ENCODE assay signal across 8 mouse cellular contexts in genomic region chr11:88613771-88614526, GRCm38 (mm10).
A peak's percentile ranks its signal among the peaks of the same experiment; 100 is the strongest.
DNase-seq lines count a peak whose midpoint lies in the region; ATAC-seq and TF ChIP-seq lines count a peak whose summit lies in the region.

No protein-coding gene starts in this region.

- no peak for TF ChIP-seq CTCF in bone marrow macrophage, adult 2 months (IDR thresholded peaks at IDR 0.05; ENCODE audit: low read depth, low read length)
- no peak for TF ChIP-seq CTCF in lung, embryonic 14.5 days (IDR thresholded peaks at IDR 0.05; ENCODE audit: low read depth)
- TF ChIP-seq CTCF in small intestine, adult 2 months (IDR thresholded peaks at IDR 0.05; ENCODE audit: extremely low read depth, insufficient read length, insufficient replicate concordance, low read depth, low read length) = no peak

- H3K4me3 ChIP-seq in bone marrow macrophage, adult 2 months (ENCODE audit: insufficient read depth, low read length) = peak overlapping the region; percentile 34
- no peak overlapping the region for H3K4me3 ChIP-seq in hindbrain, embryonic 13.5 days
- no peak overlapping the region for H3K4me3 ChIP-seq in lung, embryonic 14.5 days (ENCODE audit: low read depth, low read length)
- H3K4me3 ChIP-seq in small intestine, adult 2 months (ENCODE audit: low read depth, low read length) = peak overlapping the region; percentile 13

- H3K36me3 ChIP-seq in hindbrain, embryonic 13.5 days = no peaks in the 10 kb centered on the region
- H3K36me3 ChIP-seq in lung, embryonic 14.5 days (ENCODE audit: insufficient read depth) = no peaks in the 10 kb centered on the region; the same call in 1 of the 2 replicates
- H3K36me3 ChIP-seq in small intestine, adult 2 months (ENCODE audit: control insufficient read depth, insufficient read depth, low read length) = no peaks in the 10 kb centered on the region

- 82% methylated on average over 11 of the region's 11 CpGs for WGBS in hindbrain, embryonic 13.5 days
- 36% methylated on average over 11 of the region's 11 CpGs for WGBS in lung, embryonic 14.5 days
- 17% methylated on average over 11 of the region's 11 CpGs for WGBS in small intestine, adult 2 months

- no peak overlapping the region for H3K4me2 ChIP-seq in hindbrain, embryonic 13.5 days
- H3K4me2 ChIP-seq in lung, embryonic 14.5 days = no peak overlapping the region; the same call in 1 of the 2 replicates

- peak; percentile 50 for DNase-seq in adrenal gland, postnatal 14 days
- DNase-seq in adrenal gland, adult 8-10 months = no peak
- no peak for DNase-seq in lung, embryonic 14.5 days
- no peak for DNase-seq in cerebellum, adult 18-20 months
- no peak for DNase-seq in cerebellum, postnatal 10 days

- no peaks in the 10 kb centered on the region for H3K9me3 ChIP-seq in hindbrain, embryonic 13.5 days
- no peaks in the 10 kb centered on the region for H3K9me3 ChIP-seq in lung, embryonic 14.5 days (ENCODE audit: low read depth, low read length)

- ATAC-seq in hindbrain, embryonic 13.5 days (ENCODE audit: low FRiP score) = no peak
- peak; percentile 17; the same call in 1 of the 2 replicates for ATAC-seq in lung, embryonic 14.5 days (ENCODE audit: insufficient read depth)

- no peak for TF ChIP-seq POLR2A in bone marrow macrophage, adult 2 months (IDR thresholded peaks at IDR 0.05; ENCODE audit: borderline replicate concordance, low read depth, low read length)
- TF ChIP-seq POLR2A in small intestine, adult 2 months (IDR thresholded peaks at IDR 0.05; ENCODE audit: low read depth, low read length) = no peak

- H3K9ac ChIP-seq in hindbrain, embryonic 13.5 days = no peak overlapping the region
- H3K9ac ChIP-seq in lung, embryonic 14.5 days = peak overlapping the region; percentile 1; the same call in 1 of the 2 replicates

- no peaks in the 10 kb centered on the region for H3K27me3 ChIP-seq in hindbrain, embryonic 13.5 days
- H3K27me3 ChIP-seq in lung, embryonic 14.5 days (ENCODE audit: insufficient read depth, low read length) = no peaks in the 10 kb centered on the region
- H3K27me3 ChIP-seq in small intestine, adult 2 months (ENCODE audit: control insufficient read depth, insufficient read depth, low read length) = no peaks in the 10 kb centered on the region

- peaks cover 20% of the 10 kb centered on the region for H3K4me1 ChIP-seq in bone marrow macrophage, adult 2 months (ENCODE audit: control insufficient read depth, insufficient read depth, low read length)
- peaks cover 55% of the 10 kb centered on the region for H3K4me1 ChIP-seq in hindbrain, embryonic 13.5 days (replicated peaks)
- H3K4me1 ChIP-seq in lung, embryonic 14.5 days (ENCODE audit: insufficient read depth) = peaks cover 30% of the 10 kb centered on the region
- H3K4me1 ChIP-seq in small intestine, adult 2 months (ENCODE audit: control insufficient read depth, insufficient read depth, insufficient read length, low read length) = peaks cover 16% of the 10 kb centered on the region

- peak overlapping the region; percentile 7 for H3K27ac ChIP-seq in bone marrow macrophage, adult 2 months (ENCODE audit: insufficient read depth, low read depth, low read length)
- peak overlapping the region; percentile 69 for H3K27ac ChIP-seq in hindbrain, embryonic 13.5 days
- peak overlapping the region; percentile 63 for H3K27ac ChIP-seq in lung, embryonic 14.5 days (ENCODE audit: low read depth)
- H3K27ac ChIP-seq in small intestine, adult 2 months (ENCODE audit: insufficient read depth, low read depth, low read length) = peak overlapping the region; percentile 83

Comparison
In these comparisons a context has a peak if more than half of its experiments do, and no peak if none do; other contexts are left out.
1. H3K27ac ChIP-seq: peak in every context shown above with its lines; median percentile 83 in small intestine, adult 2 months; 69 in hindbrain, embryonic 13.5 days; 63 in lung, embryonic 14.5 days; 7 in bone marrow macrophage, adult 2 months.
2. H3K4me3 ChIP-seq: peak in bone marrow macrophage, adult 2 months (single experiment) and small intestine, adult 2 months (single experiment); none in hindbrain, embryonic 13.5 days (single experiment) and lung, embryonic 14.5 days (single experiment).